Mouse (Mus musculus) heart, postnatal 0 days (tissue): ENCODE measurements around the gene Gjb3.

Experiments
- CTCF ChIP-seq: IDR thresholded peaks from 2 replicates; pipeline ENCODE4 v1.5.1; 2016; ENCODE audit warnings: antibody characterized with exemption, control low read depth, low read depth
- EP300 ChIP-seq: IDR thresholded peaks from 2 replicates; pipeline ENCODE4 v1.6.1; 2016; ENCODE audit warnings: antibody characterized with exemption, low read depth

DNA sequence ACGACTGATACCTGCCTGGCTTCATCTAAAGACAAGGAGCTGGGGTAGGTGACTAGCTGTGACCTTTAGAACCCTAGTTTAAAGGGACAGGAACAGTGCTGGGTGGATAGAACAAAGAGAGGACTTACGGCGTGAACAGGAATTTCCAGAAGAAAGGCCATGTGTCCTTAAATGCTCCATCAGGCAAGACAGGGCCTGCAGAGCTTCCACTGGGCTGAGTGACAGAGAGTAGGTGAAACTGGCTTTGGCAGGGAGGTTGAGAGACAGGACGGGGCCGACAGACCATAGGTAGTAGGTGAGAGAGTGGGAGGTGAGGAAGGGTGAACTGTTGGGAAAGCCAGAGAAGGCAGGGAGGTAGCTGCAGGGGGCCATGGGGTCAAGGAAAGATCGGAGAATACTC lies 10.7 kb upstream of the Gjb3 start:
- no peak for TF ChIP-seq CTCF
- no peak for TF ChIP-seq EP300
